Mouse (Mus musculus) CH12.LX (cell line): ENCODE results near the gene AI597479. TPM values are rescaled to one million over a fixed set of nuclear protein-coding genes. Genes with fewer than 3 reads are reported as not detected.

Source experiments
- DNase-seq: peaks from one replicate; pipeline ENCODE4 v3.0.0-alpha.2; 2013; ENCODE audit errors: extremely low read depth
- H3K27ac ChIP-seq: 2 replicates; pipeline ENCODE4 v1.5.1; 2012; ENCODE audit warnings: low read depth, mild to moderate bottlenecking, control low read depth, moderate library complexity; ENCODE audit not compliant: insufficient read depth
- H3K27me3 ChIP-seq: replicated peaks from 2 replicates; pipeline ENCODE3; 2012; ENCODE audit warnings: inconsistent platforms
- H3K36me3 ChIP-seq, 2 experiments: replicated peaks in 1 of 2; 2 replicates each; pipeline versions ENCODE3 to v1.6.1; 2012; ENCODE audit warnings: inconsistent platforms in 1 of 2, low read length in 1 of 2, mild to moderate bottlenecking in 1 of 2, mixed read lengths in 1 of 2, moderate library complexity in 1 of 2; ENCODE audit not compliant: control insufficient read depth in 1 of 2, insufficient read depth in 1 of 2
- H3K4me1 ChIP-seq, 2 experiments: 2 replicates each; pipeline ENCODE4 v1.6.1; 2012; ENCODE audit warnings: inconsistent platforms in 1 of 2, moderate library complexity in 1 of 2; ENCODE audit not compliant: insufficient read depth in 2 of 2, control insufficient read depth in 1 of 2
- H3K4me2 ChIP-seq: 2 replicates; pipeline ENCODE4 v1.6.1; 2012; ENCODE audit warnings: low read depth, mild to moderate bottlenecking, control low read depth; ENCODE audit not compliant: poor library complexity, insufficient read depth, severe bottlenecking
- H3K4me3 ChIP-seq, 3 experiments: fragments of 150-350 bp in 1 of 3; sonication (generic) in 1 of 3; replicated peaks in 1 of 3; 2 replicates each; pipeline versions ENCODE3 to v1.5.1; 2011 to 2012; ENCODE audit warnings: low read depth in 2 of 3, low read length in 2 of 3, mild to moderate bottlenecking in 2 of 3, moderate library complexity in 2 of 3, control low read depth in 1 of 3, improper control_type of control experiment in 1 of 3, inconsistent platforms in 1 of 3, mixed read lengths in 1 of 3; ENCODE audit not compliant: poor library complexity in 1 of 3
- H3K79me2 ChIP-seq: replicated peaks from 2 replicates; pipeline ENCODE4 v1.6.1; 2012; ENCODE audit warnings: mild to moderate bottlenecking, moderate library complexity; ENCODE audit not compliant: control insufficient read depth, poor library complexity, insufficient read depth, severe bottlenecking; ENCODE audit errors: extremely low read depth
- H3K9ac ChIP-seq: 2 replicates; pipeline ENCODE4 v1.6.1; 2012; ENCODE audit warnings: low read depth, mild to moderate bottlenecking, control low read depth, moderate library complexity; ENCODE audit not compliant: insufficient read depth
- H3K9me3 ChIP-seq: replicated peaks from 2 replicates; pipeline ENCODE3; 2012; ENCODE audit warnings: low read length, inconsistent platforms, mixed read lengths
- BHLHE40 ChIP-seq: IDR thresholded peaks from 2 replicates; pipeline ENCODE4 v1.6.1; 2011; ENCODE audit warnings: mild to moderate bottlenecking, low read depth, low read length, improper control_type of control experiment
- CHD1 ChIP-seq: IDR thresholded peaks from 2 replicates; pipeline ENCODE4 v1.6.1; 2012; ENCODE audit warnings: low read depth, low read length, improper control_type of control experiment, inconsistent platforms
- CHD2 ChIP-seq: IDR thresholded peaks from 2 replicates; pipeline ENCODE4 v1.6.1; 2011; ENCODE audit warnings: low read length, improper control_type of control experiment
- CTCF ChIP-seq, 2 experiments: IDR thresholded peaks in 1 of 2; conservative IDR thresholded peaks in 1 of 2; 2 replicates each; pipeline ENCODE4 v1.5.1; 2011 to 2012; ENCODE audit warnings: low read depth in 2 of 2, low read length in 2 of 2, improper control_type of control experiment in 1 of 2, inconsistent platforms in 1 of 2, mild to moderate bottlenecking in 1 of 2, moderate library complexity in 1 of 2
- ELF1 ChIP-seq: IDR thresholded peaks from 2 replicates; pipeline ENCODE4 v1.6.1; 2014; ENCODE audit warnings: low read depth, mild to moderate bottlenecking, inconsistent platforms, low read length, improper control_type of control experiment
- EP300 ChIP-seq: IDR thresholded peaks from 2 replicates; pipeline ENCODE4 v1.6.1; 2011; ENCODE audit warnings: low read length, improper control_type of control experiment
- ETS1 ChIP-seq: conservative IDR thresholded peaks from 2 replicates; pipeline ENCODE4 v1.6.1; 2012; ENCODE audit warnings: low read depth, mild to moderate bottlenecking, inconsistent platforms, low read length, improper control_type of control experiment, moderate library complexity
- GABPA ChIP-seq: IDR thresholded peaks from 2 replicates; pipeline ENCODE4 v1.6.1; 2012; ENCODE audit warnings: low read depth, low read length, improper control_type of control experiment, inconsistent platforms; ENCODE audit not compliant: insufficient replicate concordance
- HCFC1 ChIP-seq: IDR thresholded peaks from 2 replicates; pipeline ENCODE4 v1.6.1; 2012; ENCODE audit warnings: low read depth, mild to moderate bottlenecking, inconsistent platforms, low read length, improper control_type of control experiment
- JUN ChIP-seq: IDR thresholded peaks from 2 replicates; pipeline ENCODE4 v1.6.1; 2011; ENCODE audit warnings: low read depth, mild to moderate bottlenecking, low read length, improper control_type of control experiment, moderate library complexity; ENCODE audit not compliant: insufficient read depth
- JUND ChIP-seq: conservative IDR thresholded peaks from 2 replicates; pipeline ENCODE4 v1.6.1; 2011; ENCODE audit warnings: low read depth, low read length, improper control_type of control experiment
- MAFK ChIP-seq: IDR thresholded peaks from 2 replicates; pipeline ENCODE4 v1.6.1; 2011; ENCODE audit warnings: low read length, improper control_type of control experiment; ENCODE audit not compliant: insufficient replicate concordance
- MAZ ChIP-seq: IDR thresholded peaks from 2 replicates; pipeline ENCODE4 v1.6.1; 2012; ENCODE audit warnings: low read depth, mild to moderate bottlenecking, inconsistent platforms, low read length, improper control_type of control experiment, moderate library complexity
- MEF2A ChIP-seq: IDR thresholded peaks from 2 replicates; pipeline ENCODE4 v1.6.1; 2014; ENCODE audit warnings: low read depth, mild to moderate bottlenecking, inconsistent platforms, low read length, improper control_type of control experiment, borderline replicate concordance
- MXI1 ChIP-seq: IDR thresholded peaks from 2 replicates; pipeline ENCODE4 v1.6.1; 2011; ENCODE audit warnings: mild to moderate bottlenecking, low read depth, low read length, improper control_type of control experiment
- MYC ChIP-seq: IDR thresholded peaks from 2 replicates; pipeline ENCODE4 v1.6.1; 2011; ENCODE audit warnings: low read depth, mild to moderate bottlenecking, improper control_type of control experiment, low read length
- NRF1 ChIP-seq: IDR thresholded peaks from 2 replicates; pipeline ENCODE4 v1.6.1; 2014; ENCODE audit warnings: low read depth, mild to moderate bottlenecking, inconsistent platforms, low read length, improper control_type of control experiment, moderate library complexity
- PAX5 ChIP-seq: IDR thresholded peaks from 2 replicates; pipeline ENCODE4 v1.6.1; 2012; ENCODE audit warnings: low read length, inconsistent platforms, mixed read lengths
- POLR2A ChIP-seq: IDR thresholded peaks from 2 replicates; pipeline ENCODE4 v1.6.1; 2011; ENCODE audit warnings: low read depth, mild to moderate bottlenecking, improper control_type of control experiment, low read length
- POLR2AphosphoS2 ChIP-seq: IDR thresholded peaks from 2 replicates; pipeline ENCODE4 v1.6.1; 2011; ENCODE audit warnings: low read depth, low read length, improper control_type of control experiment
- RCOR1 ChIP-seq: conservative IDR thresholded peaks from 2 replicates; pipeline ENCODE4 v1.6.1; 2012; ENCODE audit warnings: low read depth, mild to moderate bottlenecking, inconsistent platforms, low read length, improper control_type of control experiment
- SIN3A ChIP-seq: IDR thresholded peaks from 2 replicates; pipeline ENCODE4 v1.6.1; 2012; ENCODE audit warnings: low read length, improper control_type of control experiment, inconsistent platforms
- SMC3 ChIP-seq: IDR thresholded peaks from 2 replicates; pipeline ENCODE4 v1.6.1; 2011; ENCODE audit warnings: low read depth, low read length, improper control_type of control experiment
- TBP ChIP-seq: conservative IDR thresholded peaks from 2 replicates; pipeline ENCODE4 v1.6.1; 2011; ENCODE audit warnings: low read depth, low read length, improper control_type of control experiment
- TCF12 ChIP-seq: IDR thresholded peaks from 2 replicates; pipeline ENCODE4 v1.6.1; 2014; ENCODE audit warnings: low read depth, mild to moderate bottlenecking, inconsistent platforms, low read length, improper control_type of control experiment
- USF2 ChIP-seq: conservative IDR thresholded peaks from 2 replicates; pipeline ENCODE4 v1.6.1; 2011; ENCODE audit warnings: low read depth, low read length, improper control_type of control experiment
- ZC3H11A ChIP-seq: IDR thresholded peaks from 2 replicates; pipeline ENCODE4 v1.6.1; 2012; ENCODE audit warnings: low read depth, mild to moderate bottlenecking, inconsistent platforms, low read length, improper control_type of control experiment
- ZKSCAN1 ChIP-seq: IDR thresholded peaks from 2 replicates; pipeline ENCODE4 v1.6.1; 2012; ENCODE audit warnings: low read depth, inconsistent platforms, low read length, improper control_type of control experiment, borderline replicate concordance
- ZMIZ1 ChIP-seq: IDR thresholded peaks from 2 replicates; pipeline ENCODE4 v1.6.1; 2012; ENCODE audit warnings: low read depth, mild to moderate bottlenecking, inconsistent platforms, low read length, improper control_type of control experiment
- dilution Hi-C: fragments of 300-500 bp; cut with MboI; formaldehyde crosslinking; loops from 2 replicates; pipeline ENCODE4 v1.14.3; 2020; ENCODE audit warnings: low sequenced_read_pairs; ENCODE audit not compliant: extremely low pct_unique_long_range_greater_than_20kb, extremely low pct_ligation_motif_present
- in situ Hi-C: fragments of 300-500 bp; cut with MboI; formaldehyde crosslinking; loops from 3 replicates; pipeline ENCODE4 v1.14.3; 2019; ENCODE audit warnings: low sequenced_read_pairs, low pct_ligation_motif_present, low pct_unique_long_range_greater_than_20kb, mixed read lengths
- polyA plus RNA-seq: library from polyadenylated mRNA; unstranded; fragments of >175 nt; gene quantifications from 2 replicates; pipeline ENCODE4 v1.2.1, GENCODE M21; 2012; ENCODE audit warnings: low read depth; ENCODE audit not compliant: insufficient read length
- total RNA-seq, 2 experiments: library from RNA; depleted of rRNA; stranded (reverse); fragments of 300-350 nt in 1 of 2; fragments of >200 nt in 1 of 2; gene quantifications; 2 replicates each; pipeline ENCODE4 v1.2.3; 2012 to 2014

Gene AI597479
- total and polyA plus RNA-seq, 3 experiments: 19.5 to 39.8 (median 22.6) TPM

DNA sequence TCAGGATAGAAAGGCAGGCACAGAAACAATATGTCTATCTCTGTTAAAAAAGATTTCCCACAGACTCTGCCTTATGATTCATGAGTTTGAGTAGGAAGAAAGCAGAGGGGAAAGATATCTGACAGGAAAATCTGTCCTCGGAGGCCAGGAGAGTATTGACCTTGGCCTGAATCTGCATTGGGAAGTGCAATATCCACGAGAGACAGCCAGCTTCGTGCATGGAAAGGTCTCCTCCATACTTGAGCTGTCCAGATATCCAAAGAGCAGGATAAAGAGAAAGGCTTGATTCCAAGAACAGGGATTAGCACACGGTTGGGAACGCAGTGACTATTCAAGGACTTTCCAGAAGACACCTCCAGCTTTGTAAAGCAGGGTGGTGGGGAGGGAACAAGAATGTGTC lies 55.0 kb downstream of the AI597479 start:
- in situ Hi-C loops (no loop called here), dilution Hi-C loops (no loop called here)
- Histone ChIP-seq H3K27me3 (no peaks in the 10 kb centered on the region), H3K9me3 (peaks cover 5% of the 10 kb centered on the region), H3K79me2 (no peaks in the 10 kb centered on the region), H3K4me3 (no peak overlapping the region), H3K9ac (no peak overlapping the region), H3K27ac (no peak overlapping the region), H3K4me1 (no peaks in the 10 kb centered on the region), H3K36me3 (no peaks in the 10 kb centered on the region), H3K4me2 (no peak overlapping the region)
- TF ChIP-seq CHD2 (no peak), CTCF (conservative IDR thresholded peaks at IDR 0.05 in 1 of 2, IDR thresholded peaks at IDR 0.05 in 1 of 2; ENCODE audit: low read depth in 2 of 2, low read length in 2 of 2) (no peak), POLR2AphosphoS2 (no peak), MXI1 (no peak), GABPA (no peak), USF2 (no peak), SIN3A (no peak), SMC3 (no peak), RCOR1 (no peak), POLR2A (no peak), ZMIZ1 (no peak), HCFC1 (no peak), MAFK (no peak), MAZ (no peak), ZC3H11A (no peak), MYC (no peak), BHLHE40 (no peak), MEF2A (no peak), ZKSCAN1 (no peak), TCF12 (no peak)
- no peak for DNase-seq

DNA sequence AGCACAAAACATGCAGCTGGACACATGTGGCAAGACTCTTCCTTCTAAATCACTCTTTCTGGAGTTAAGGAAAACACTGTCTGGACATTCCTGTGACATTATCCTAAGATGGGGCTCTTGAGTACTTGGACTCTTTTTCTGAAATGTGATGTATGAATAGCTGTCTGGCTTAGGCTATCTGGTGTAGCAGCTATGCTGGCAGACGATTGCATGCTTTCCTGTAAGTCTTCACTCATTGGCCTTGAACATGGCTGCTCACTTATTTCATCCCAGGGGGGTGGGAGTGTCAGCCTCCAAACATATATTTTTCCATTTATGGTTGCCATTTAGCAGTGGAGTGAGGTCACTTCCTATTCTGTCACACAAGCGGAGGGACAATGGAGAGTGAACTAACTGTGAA lies 56.0 kb downstream of the AI597479 start:
- Histone ChIP-seq H3K4me2 (no peak overlapping the region), H3K79me2 (no peaks in the 10 kb centered on the region), H3K9me3 (peaks cover 5% of the 10 kb centered on the region), H3K9ac (no peak overlapping the region), H3K4me1 (no peaks in the 10 kb centered on the region), H3K36me3 (no peaks in the 10 kb centered on the region)
- no peak for DNase-seq
- dilution Hi-C loops: no loop called here
- TF ChIP-seq CTCF (conservative IDR thresholded peaks at IDR 0.05 in 1 of 2, IDR thresholded peaks at IDR 0.05 in 1 of 2; ENCODE audit: low read depth in 2 of 2, low read length in 2 of 2) (no peak), ZKSCAN1 (no peak), GABPA (no peak), JUND (no peak), MYC (no peak), EP300 (no peak), JUN (no peak), ETS1 (no peak), NRF1 (no peak), PAX5 (no peak), ELF1 (no peak), MXI1 (no peak), POLR2AphosphoS2 (no peak), CHD1 (no peak), POLR2A (no peak), BHLHE40 (no peak), SMC3 (no peak), TBP (no peak)
- TF ChIP-seq, all 38 proteins: peak for 0
- no peak overlapping the region for H3K27ac ChIP-seq
- no peaks in the 10 kb centered on the region for H3K27me3 ChIP-seq
- in situ Hi-C loops: no loop called here
- H3K4me3 ChIP-seq: no peak overlapping the region
